8 mouse cellular contexts compared by ENCODE assay signal in genomic region chrX:16619034-16619929, GRCm38 (mm10). TPM values are rescaled to one million over a fixed set of nuclear protein-coding genes. Genes with fewer than 3 reads are reported as not detected.
A peak's percentile ranks its signal among the peaks of the same experiment; 100 is the strongest.
DNase-seq lines count a peak whose midpoint lies in the region; ATAC-seq and TF ChIP-seq lines count a peak whose summit lies in the region.

Maoa (plus strand) TSS chrX:16619698.

- peak within 1 kb of the TSS; percentile 72 for H3K4me3 ChIP-seq in G1E (ENCODE audit: low read depth, low read length)
- peak within 1 kb of the TSS; percentile 60 for H3K4me3 ChIP-seq in forebrain, embryonic 16.5 days (replicated peaks; ENCODE audit: low read length)
- peak within 1 kb of the TSS; percentile 62 for H3K4me3 ChIP-seq in liver, embryonic 15.5 days (replicated peaks)
- peak within 1 kb of the TSS; percentile 42 for H3K4me3 ChIP-seq in neural tube, embryonic 12.5 days

- peak within 1 kb of the TSS; percentile 71 for H3K4me2 ChIP-seq in forebrain, embryonic 16.5 days (ENCODE audit: low read length)
- peak within 1 kb of the TSS; percentile 86 for H3K4me2 ChIP-seq in liver, embryonic 15.5 days
- peak within 1 kb of the TSS; percentile 62 for H3K4me2 ChIP-seq in neural tube, embryonic 12.5 days (replicated peaks)

- peak within 1 kb of the TSS; percentile 64 for H3K9ac ChIP-seq in forebrain, embryonic 16.5 days (replicated peaks; ENCODE audit: low read depth, low read length)
- peak within 1 kb of the TSS; percentile 35; the same call in 1 of the 2 replicates for H3K9ac ChIP-seq in liver, embryonic 15.5 days
- H3K9ac ChIP-seq in neural tube, embryonic 12.5 days: peak within 1 kb of the TSS; percentile 49

- H3K4me1 ChIP-seq in G1E (ENCODE audit: insufficient read depth, low read depth, low read length): peaks cover 8% of the 10 kb centered on the region
- H3K4me1 ChIP-seq in forebrain, embryonic 16.5 days (replicated peaks; ENCODE audit: control insufficient read depth, insufficient read depth, low read length): no peaks in the 10 kb centered on the region
- H3K4me1 ChIP-seq in liver, embryonic 15.5 days (replicated peaks): peaks cover 6% of the 10 kb centered on the region; the same call in 1 of the 2 replicates
- no peaks in the 10 kb centered on the region for H3K4me1 ChIP-seq in neural tube, embryonic 12.5 days

- no peaks in the 10 kb centered on the region for H3K27me3 ChIP-seq in G1E (ENCODE audit: insufficient read depth, low read length)
- no peaks in the 10 kb centered on the region for H3K27me3 ChIP-seq in forebrain, embryonic 16.5 days (replicated peaks; ENCODE audit: control insufficient read depth, insufficient read depth, low read length)
- no peaks in the 10 kb centered on the region for H3K27me3 ChIP-seq in liver, embryonic 15.5 days
- H3K27me3 ChIP-seq in neural tube, embryonic 12.5 days (replicated peaks): no peaks in the 10 kb centered on the region

- peak; percentile 86 for ATAC-seq in G1E (ENCODE audit: extremely low read depth, insufficient number of reproducible peaks, low FRiP score, poor library complexity, severe bottlenecking)
- ATAC-seq in forebrain, embryonic 16.5 days: peak; percentile 87
- ATAC-seq in liver, embryonic 15.5 days (ENCODE audit: insufficient read depth): peak; percentile 83
- peak; percentile 83 for ATAC-seq in neural tube, embryonic 12.5 days (ENCODE audit: low FRiP score, low read depth)

- H3K27ac ChIP-seq in forebrain, embryonic 16.5 days (ENCODE audit: low read length): peak within 1 kb of the TSS; percentile 87
- H3K27ac ChIP-seq in liver, embryonic 15.5 days (replicated peaks): peak within 1 kb of the TSS; percentile 53
- H3K27ac ChIP-seq in neural tube, embryonic 12.5 days: no peak within 1 kb of the TSS

- WGBS in forebrain, embryonic 16.5 days: 19% methylated on average over 33 of the region's 33 CpGs
- WGBS in large intestine, adult 2 months: 17% methylated on average over 33 of the region's 33 CpGs
- 15% methylated on average over 33 of the region's 33 CpGs for WGBS in liver, embryonic 15.5 days (ENCODE audit: insufficient replicate concordance)
- WGBS in neural tube, embryonic 12.5 days: 13% methylated on average over 33 of the region's 33 CpGs

- peak; percentile 33 for DNase-seq in G1E (ENCODE audit: low spot score)
- peak; percentile 68 for DNase-seq in cerebellum, adult 11 months
- peak; percentile 58 for DNase-seq in heart, postnatal 25 days (ENCODE audit: low spot score)
- DNase-seq in large intestine, adult 2 months (ENCODE audit: low read depth, low spot score): peak; percentile 64
- DNase-seq in testis, postnatal 10 days (ENCODE audit: low spot score): peak; percentile 64

- no peak for TF ChIP-seq CTCF in G1E (IDR thresholded peaks at IDR 0.05; ENCODE audit: low read depth, low read length)

- no peaks in the 10 kb centered on the region for H3K9me3 ChIP-seq in G1E (replicated peaks)
- H3K9me3 ChIP-seq in forebrain, embryonic 16.5 days (ENCODE audit: control insufficient read depth, low read length): no peaks in the 10 kb centered on the region
- no peaks in the 10 kb centered on the region for H3K9me3 ChIP-seq in liver, embryonic 15.5 days (replicated peaks)
- H3K9me3 ChIP-seq in neural tube, embryonic 12.5 days: no peaks in the 10 kb centered on the region

- no peaks in the 10 kb centered on the region for H3K36me3 ChIP-seq in G1E (replicated peaks)
- H3K36me3 ChIP-seq in forebrain, embryonic 16.5 days (ENCODE audit: control insufficient read depth, insufficient read depth): no peaks in the 10 kb centered on the region
- H3K36me3 ChIP-seq in liver, embryonic 15.5 days (replicated peaks): no peaks in the 10 kb centered on the region
- no peaks in the 10 kb centered on the region for H3K36me3 ChIP-seq in neural tube, embryonic 12.5 days

- intact Hi-C loops in heart, postnatal 25 days (cut with DNase I): no loop called here

RNA-seq across cellular contexts. Expression of gene Maoa, which starts in this region (rescaled TPM):
- 6.5 and 7.1 TPM in 2 replicates for total RNA-seq in G1E (2014; fragmentation: Nextera tagmentation)
- 8.7 and 9.2 TPM in 2 replicates for total RNA-seq in G1E (2017)
- 0.36 and 0.42 TPM in 2 replicates for polyA plus RNA-seq in G1E (2012)
- polyA plus RNA-seq in forebrain, embryonic 16.5 days (2015; fragmentation: Nextera tagmentation; extraction: Ambion mirVana): 16.9 and 17.5 TPM in 2 replicates
- 1 to 10 TPM; 2.6 to 2.9 TPM for total RNA-seq in heart, postnatal 25 days (2021)
- polyA plus RNA-seq in large intestine, adult 2 months (2012; rRNA removed): 40.0 and 87.4 TPM in 2 replicates
- 3.1 and 3.3 TPM in 2 replicates for polyA plus RNA-seq in liver, embryonic 15.5 days (2015; fragmentation: Nextera tagmentation; extraction: Ambion mirVana)
- polyA plus RNA-seq in neural tube, embryonic 12.5 days (2016; fragmentation: Nextera tagmentation; extraction: Ambion mirVana): 13.7 and 14.6 TPM in 2 replicates
